Mouse (Mus musculus) liver, adult 2 months (tissue): ENCODE measurements around the gene Dclre1c.

Experiments used
- CTCF ChIP-seq: fragments of 200-500 bp; IDR thresholded peaks from 2 replicates; pipeline ENCODE4 v1.5.1; 2011; ENCODE audit warnings: low read depth, low read length, control low read depth
- POLR2A ChIP-seq: fragments of 200-500 bp; IDR thresholded peaks from 2 replicates; pipeline ENCODE4 v1.6.1; 2011; ENCODE audit warnings: low read length, control low read depth; ENCODE audit not compliant: insufficient read depth; ENCODE audit errors: extremely low read depth

DNA sequence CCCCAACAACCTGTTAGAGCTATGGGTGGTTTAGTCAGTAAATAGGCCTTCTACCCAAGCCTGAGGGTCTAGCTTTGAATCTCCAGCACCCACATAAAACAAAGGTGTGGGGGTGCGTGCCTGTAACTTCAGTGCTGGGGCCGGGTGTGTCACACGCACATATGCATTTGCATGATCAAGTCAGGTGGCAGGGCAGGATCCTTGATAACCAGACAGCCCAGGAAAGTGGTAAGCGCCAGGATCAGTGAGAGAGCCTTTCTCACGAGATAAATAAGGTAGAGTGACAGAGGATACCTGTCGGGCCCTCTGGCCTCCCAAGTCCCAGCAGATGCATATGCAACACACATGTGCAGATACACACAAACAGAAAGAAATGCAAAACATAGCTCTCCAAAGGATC lies 75.6 kb downstream of the Dclre1c start:
- TF ChIP-seq POLR2A = no peak
- TF ChIP-seq CTCF = no peak
